Mouse (Mus musculus): ENCODE data around the gene Hyls1.

Gene Hyls1

DNA sequence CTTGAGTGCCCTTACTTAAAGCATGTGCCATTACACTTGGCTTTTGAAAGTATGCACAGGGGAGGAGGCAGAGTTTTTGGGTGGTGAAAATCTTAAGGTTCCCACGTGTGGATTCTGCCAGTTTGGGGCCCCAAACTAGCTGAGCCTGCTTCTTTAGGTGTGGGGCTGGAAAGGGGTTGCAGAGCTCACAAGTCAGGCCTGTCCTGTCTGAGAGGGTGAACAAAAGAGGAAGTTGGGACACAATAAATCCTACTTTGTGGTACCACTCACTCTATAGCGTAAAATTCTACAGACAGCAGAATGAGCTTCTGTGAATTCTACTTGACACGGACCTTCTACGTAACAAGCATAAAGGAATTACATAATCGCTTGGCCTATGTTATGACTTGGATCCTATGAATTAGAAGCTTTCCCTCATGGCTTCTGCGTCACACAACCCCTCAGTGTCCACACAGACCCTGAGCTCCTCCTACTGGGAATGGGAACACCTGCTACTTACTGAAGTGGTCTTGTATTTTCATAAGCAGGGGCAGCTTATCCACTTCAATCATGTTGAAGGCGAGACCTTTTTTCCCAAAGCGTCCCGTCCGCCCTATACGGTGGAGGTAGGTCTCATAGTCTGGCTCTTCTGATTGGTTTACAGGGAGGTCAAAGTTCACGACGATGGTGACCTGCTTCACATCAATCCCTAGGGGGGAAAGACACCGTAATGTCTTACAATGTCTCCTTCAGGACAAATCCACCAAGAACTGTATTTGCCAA is 26.9 kb downstream of the Hyls1 start:
- no peak for DNase-seq

DNA sequence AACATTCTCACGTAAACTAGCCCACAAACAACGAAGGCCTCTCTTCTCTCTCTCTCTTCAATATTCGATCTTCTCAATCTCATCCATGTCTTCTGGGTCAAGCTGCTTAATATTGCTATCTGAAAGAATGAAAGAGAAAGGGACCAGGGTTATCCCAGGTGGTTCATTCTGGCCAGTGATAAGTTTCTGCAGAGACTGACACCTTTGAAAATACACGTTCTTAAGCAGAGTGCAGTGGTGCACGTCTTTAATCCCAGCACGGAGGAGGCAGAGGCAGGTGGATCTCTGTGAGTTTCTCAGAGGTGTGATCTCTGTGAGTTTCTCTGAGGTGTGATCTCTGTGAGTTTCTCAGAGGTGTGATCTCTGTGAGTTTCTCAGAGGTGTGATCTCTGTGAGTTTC is 28.3 kb downstream of the Hyls1 start:
- no peak for DNase-seq

DNA sequence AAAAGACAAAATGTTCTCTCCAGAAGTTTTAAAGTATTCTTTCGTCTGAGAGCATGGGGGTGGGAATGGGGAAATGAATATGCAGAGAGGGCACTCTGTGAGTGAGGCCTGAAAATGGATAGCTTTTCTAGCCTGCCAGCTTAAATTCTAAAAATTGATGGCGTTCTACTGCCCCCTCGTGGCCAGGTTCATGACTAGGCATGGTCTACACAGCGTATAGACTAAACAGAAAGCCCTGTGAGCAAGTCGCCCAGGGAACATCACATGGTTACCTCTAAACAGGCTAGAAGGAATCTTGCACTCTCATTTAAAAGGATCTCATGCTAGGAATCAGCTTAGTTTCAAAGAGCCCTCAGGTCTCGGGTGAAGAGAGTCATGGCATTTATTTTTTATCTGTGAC is 28.7 kb downstream of the Hyls1 start:
- peak; percentile 80 for DNase-seq

DNA sequence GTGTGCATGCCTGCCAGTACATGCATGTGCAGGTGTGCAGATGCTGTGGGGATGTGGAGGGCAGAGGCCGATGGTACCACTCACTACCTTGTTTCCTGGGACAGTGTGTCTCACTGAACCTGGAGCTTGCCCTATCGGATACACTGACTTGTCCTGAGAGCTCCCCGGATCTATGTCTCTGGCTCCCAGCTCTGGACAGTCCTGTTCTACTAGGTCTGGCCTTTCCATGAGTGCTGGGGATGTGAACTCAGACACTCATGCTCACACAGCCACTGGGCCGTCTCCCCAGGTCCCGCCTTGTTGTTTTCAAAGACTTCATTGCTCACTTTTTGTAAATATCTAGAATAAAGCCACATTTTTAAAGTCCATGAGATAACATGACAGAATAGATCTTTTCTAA is 29.2 kb downstream of the Hyls1 start:
- no peak for DNase-seq

DNA sequence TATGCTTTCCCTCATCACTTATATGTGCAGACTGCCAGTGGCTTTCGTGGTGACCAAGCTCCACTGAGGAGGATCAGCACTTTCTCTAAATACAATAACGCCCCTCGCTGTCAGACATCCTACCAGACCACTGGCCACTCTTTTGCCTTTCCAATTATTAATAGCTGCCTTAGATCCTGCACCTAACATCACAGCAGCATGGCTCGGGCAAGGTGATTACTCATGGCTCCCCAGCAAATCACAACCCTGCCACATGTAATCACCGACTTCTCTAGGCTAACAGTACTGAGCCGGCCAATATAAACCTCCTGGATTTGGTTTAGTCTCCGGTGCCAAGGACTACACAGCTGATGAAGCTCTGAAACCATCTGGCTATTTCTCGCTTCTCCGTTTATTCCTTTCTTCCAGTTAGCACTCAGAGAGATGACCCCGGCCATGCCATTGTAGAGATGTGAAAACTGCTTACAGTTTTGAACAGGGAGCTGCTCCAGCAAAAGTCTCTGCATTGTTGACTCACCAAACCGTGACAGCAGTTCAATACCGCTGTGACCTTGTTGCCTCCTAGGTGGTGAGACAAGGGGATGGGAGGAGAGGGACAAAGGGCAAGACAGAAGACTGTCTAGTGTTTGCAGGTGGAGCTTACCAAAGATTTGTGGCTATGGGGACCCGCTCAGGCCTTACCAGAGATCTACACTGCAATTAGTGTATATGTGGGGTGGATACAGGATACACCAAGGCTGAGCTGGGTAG is 31.0 kb downstream of the Hyls1 start:
- no peak for DNase-seq

DNA sequence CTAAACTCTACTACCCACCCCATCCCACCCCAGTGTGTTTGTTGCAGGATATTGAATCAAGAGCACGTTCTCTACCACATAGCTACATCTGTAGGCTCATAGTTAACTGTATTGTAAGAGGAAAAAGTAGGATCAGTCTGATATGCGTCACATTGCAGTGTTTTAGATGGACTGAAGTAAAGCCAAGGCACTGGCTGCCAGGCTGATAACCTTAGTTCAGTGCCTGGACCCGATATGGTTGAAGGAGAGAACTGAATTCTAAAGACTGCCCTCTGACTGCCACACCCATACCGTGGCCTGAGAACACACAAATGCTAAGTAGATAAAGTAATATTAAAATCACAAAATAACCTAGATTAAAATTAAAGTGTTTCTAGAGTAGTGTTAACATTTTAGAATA is 34.3 kb downstream of the Hyls1 start:
- DNase-seq = no peak

DNA sequence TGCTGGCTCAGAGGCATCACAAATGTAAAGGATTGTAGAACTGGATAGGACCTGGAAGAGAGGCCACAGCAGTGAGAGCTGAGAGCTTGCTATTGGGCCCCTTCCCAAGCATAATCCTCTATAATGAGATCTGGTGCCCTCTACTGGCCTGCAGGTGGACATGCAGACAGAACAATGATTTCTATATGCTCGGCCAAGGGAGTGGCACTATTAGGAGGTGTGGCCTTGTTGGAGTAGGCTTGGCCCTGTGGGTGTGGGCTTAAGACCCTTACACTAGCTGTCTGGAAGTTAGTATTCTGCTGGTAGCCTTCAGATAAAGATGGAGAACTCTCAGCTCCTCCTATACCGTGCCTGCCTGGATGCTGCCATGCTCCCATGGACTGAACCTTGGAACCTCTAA is 35.1 kb downstream of the Hyls1 start:
- peak; percentile 78 for DNase-seq

DNA sequence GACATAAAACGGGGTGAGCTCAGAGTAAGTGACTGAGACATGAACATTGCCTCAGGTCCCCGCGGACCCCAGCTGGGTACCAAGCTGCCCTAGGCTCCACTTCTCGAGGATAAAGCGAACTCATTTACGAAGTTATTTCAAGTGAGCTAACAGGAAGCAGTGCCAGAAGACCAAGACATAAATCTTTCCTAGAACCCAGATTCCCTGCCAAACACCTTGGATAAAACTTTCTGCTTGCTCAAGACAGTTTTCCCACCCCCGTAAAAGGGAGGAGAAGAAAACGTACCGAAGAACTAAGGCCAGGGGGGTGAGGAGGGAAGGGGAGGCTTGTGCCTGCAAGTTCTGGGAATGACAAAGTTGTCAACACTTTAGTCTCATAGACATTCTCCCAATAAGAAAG is 36.9 kb downstream of the Hyls1 start:
- DNase-seq = no peak

DNA sequence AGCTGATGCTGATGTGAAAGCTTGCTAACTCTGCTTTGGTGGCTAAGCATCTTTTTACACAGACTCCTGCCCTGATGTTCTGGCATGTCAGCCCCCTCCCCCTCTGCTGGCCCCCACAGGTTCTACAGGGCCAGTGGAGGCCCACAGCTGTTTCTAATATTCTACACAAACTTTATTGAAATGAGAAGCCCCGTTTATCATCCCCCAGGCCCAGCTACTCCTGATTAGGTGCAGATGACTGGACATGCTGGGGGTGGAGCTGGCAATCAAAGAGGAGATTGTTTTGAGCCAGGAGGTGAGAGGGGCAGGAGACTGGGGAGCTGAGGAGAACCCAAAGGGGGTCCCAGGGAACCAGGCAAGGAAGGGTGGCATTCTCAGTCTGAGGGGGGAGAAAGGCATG is 40.4 kb downstream of the Hyls1 start:
- no peak for DNase-seq

DNA sequence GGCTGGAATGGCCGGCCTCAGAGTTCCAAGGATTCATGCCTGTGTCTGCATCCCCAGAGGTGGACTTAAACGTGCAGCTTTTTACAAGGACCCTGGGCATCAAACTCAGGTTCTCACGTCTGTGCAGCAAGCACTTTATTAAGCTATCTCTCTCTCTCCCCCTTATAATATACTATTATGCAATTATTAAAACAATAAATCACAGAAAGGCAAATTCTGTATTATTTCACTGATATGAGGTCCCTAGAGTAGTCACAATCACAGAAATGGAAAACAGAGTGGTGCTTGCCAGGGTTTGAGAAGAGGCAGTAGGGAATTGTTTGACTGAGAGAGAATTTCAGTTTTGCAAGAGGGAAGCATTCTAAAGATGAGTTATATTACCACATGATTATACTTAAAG is 41.1 kb downstream of the Hyls1 start:
- no peak for DNase-seq

DNA sequence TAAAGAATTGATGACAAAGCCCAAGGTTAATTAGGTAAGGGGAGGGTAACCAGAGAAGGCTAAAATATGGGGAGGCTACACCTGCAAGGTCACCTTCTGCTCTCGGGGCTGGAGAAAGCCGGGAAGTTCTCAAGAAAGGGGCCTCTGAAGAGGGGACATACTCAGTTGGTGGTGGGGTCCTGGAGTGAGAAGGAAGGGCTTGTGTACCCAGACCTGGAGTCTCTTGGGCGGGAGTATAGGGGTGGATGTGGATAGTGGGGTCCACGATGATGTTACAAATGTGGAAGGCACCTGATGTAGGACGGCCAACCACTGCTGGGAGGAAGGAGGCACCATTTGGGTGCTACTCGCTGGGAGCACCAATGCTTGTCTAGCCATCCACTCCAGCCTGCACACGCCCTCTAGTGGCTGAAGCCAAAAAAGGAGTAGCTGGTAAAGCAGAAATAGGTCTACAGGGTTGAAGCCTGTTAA is 46.2 kb downstream of the Hyls1 start:
- DNase-seq = peak; percentile 87

DNA sequence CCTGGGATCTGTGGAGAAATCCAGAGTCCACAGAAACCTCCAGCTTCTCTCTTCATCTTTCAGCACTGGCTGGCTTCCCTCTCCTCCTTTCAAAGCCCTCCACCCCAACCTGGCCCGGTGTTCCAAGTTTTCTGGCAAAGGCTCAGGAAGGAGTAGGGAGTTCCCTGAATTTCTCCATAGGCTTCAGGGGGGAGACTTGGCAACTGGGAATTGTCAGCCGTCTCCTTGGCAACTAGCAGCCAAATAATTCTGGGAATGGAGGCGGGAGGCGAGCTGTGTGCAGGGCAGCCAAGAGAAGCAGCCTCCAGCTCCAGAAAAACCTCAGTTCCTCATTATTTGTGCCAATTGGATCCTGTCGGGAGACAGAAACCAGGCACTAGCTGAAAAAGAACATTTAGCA is 46.7 kb downstream of the Hyls1 start:
- peak; percentile 67 for DNase-seq

DNA sequence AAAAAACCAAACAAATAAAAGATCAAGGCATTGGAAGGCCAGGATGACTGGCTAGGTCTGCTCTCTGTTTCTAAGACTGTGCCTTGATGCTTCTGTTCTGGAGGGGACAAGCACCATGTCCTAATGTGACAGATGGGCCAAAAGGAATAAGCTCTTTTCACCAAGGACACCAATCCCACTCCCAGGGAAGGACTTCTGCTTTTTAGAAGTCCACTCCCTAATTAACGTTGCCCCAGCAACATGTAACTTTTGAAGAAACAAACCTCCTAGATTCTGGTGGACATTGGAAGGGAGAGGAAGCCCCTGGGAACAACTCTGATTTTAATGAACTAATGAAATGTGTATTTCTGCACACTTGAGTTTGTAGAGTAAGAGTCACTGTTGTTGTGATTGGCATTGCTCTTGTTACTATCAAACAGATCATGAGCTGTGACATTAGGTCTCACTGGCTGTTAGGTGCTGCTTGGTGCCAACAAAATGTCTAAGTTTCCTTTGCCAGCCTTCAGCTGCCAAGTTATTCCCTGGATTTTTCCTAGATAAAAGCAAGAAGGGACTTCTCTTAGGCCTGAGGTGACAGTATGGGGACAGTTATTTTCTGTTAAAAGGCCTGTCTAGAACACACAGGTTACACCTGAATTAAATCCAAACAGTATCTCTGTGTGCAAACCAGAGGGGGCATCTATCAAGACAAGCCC is 47.2 kb downstream of the Hyls1 start:
- DNase-seq = peak; percentile 26

DNA sequence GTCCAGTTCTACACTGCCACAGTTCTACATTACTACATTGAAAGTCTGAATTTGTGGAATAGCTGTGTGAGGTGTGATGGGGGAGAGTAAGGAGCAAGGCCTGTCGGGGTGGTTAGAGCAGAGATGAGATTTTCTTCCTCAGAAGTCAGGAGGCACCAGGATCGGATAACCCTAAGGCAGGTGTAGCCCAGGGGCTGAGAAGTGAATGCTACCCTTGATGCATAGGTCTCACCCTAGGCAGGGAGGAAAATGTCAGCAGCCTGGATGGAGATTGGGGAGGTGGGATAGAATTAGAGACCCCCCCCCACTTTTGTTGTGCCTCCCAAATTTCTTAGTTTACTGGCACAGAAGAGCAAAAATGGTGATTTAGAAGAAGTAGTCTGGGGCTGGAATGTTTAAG is 48.0 kb downstream of the Hyls1 start:
- no peak for DNase-seq

DNA sequence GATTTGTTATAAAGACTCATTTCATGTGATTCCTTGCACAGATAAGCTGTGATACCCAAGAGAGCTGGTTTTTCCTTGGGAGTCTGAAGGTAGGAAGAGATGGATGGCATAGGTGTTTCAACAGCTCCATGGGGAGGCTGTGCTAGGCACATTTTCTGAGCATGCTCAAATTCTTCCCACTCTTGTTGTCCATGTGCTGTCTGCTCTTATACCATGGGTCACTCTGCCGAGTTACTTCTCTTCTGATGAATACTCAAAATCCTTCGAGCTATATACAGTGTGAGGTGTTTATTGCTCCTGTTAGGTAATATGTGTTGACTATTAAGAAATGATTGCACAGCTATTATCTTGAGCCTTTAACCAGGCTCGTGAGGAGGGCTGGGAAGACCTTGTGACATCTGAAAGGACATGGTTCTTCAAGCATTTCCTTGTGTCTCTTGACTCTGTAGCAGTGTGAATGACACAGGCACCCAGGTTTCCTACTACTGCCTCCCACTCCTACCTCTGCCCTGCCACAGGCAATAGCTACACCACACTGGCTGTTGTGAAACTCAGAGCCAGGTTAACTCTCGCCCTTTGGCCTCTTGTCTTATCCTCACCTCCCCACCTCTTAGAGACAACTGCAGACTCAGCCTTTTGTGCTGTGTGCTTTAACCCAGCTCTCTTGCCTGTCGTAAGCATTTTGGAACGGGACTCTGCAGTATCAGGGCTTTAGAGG is 49.4 kb downstream of the Hyls1 start:
- DNase-seq = no peak

DNA sequence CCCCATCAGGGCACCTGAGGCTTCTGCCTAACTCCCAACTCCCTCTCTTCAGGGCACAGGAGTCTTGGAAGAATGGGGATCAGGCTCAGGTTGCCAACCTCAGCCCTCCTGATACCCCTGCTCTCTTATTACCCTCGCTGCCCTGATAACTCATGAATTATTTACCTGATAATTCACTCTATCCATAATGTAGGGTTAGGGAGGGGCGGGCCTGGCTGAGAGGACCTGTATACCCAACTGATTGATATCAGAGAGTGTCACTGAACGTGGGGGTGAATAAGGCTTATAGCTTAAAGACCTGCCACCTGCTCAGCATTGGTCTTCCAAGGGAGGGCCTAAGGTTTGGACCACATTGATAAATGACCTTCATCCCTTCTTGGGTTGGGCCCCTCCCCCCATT is 52.0 kb downstream of the Hyls1 start, which contains the start of gene Gm1113:
Gene Gm1113, minus strand, starts transcription at position 101 of the 400 bp plus-strand sequence.
- no peak for DNase-seq

DNA sequence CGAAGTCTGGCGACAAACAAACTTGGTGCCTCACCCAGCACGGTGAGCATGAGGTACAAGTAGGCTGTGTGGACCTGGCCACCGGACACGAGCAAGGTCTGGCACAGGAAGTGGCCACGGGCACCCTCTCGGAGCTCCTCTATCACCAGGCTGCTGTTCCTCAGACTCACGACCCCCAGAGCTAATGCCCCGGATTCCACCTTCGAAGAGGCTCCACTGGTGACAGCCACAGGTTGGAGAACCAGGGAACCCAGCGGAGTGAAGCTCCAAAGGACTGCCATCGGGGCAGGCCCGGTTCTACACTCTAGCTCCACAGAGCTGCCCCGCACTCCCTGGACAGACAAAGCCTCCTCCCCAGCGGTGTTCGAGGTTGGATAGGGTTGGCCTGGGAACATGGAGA is 53.5 kb downstream of the Hyls1 start:
- DNase-seq = no peak

DNA sequence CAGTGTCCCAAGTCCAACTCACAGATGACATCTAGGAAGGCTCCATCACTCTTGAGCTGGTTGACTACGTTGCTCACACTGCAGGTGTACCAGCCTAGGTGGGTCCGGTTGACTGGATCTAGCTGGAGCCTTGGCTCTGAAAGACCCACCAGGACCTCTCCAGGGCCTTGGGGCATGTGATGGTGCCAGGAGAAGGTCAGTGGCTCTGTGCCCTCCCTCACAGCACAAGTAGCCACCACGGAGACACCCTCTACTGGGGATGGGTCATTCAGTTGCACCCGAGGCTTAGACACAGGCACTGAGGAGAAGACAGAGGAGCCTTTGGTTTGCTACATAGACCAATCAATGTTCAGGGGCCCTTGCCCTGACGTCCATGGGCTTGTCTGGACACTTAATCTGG is 54.0 kb downstream of the Hyls1 start:
- no peak for DNase-seq

DNA sequence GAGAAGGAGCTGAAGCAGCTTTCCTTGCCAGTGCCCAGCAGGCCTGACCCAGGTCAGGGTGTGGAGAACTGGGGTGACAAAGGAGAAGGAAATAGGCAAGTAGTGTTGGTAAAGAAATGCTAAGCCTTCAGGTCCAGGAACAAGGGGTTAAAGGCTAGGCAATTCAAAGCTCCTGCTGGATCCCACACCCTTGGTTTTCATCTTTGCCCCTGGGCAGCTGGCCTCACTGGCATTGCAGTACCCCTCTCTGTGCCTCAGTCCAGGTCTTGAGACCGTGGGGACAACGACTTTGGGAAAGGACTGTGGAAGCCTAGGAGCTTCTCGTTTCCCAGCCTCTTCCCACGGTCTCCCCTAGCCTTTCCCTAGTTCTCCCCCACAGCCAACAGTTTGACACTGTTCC is 56.3 kb downstream of the Hyls1 start:
- no peak for DNase-seq

Data from cerebellum, adult 9-10 months (tissue).